Mouse (Mus musculus) lung, embryonic 14.5 days (tissue): Measurements from ENCODE around the gene Carns1. TPM values are rescaled to one million over a fixed set of nuclear protein-coding genes. Genes with fewer than 3 reads are reported as not detected.
"Not testable (repeated sequence)": the region's sequence is repeated elsewhere in the genome, so short reads cannot be mapped to it uniquely, and the experiment has no call there.

Source experiments
- ATAC-seq: fragments of 200-750 bp; cut with Nextera tagmentation; 2 replicates; pipeline ENCODE4 v1.8.0; 2017; ENCODE audit warnings: mild to moderate bottlenecking, moderate TSS enrichment, moderate library complexity; ENCODE audit not compliant: insufficient read depth
- DNase-seq: peaks from one replicate; pipeline ENCODE4 v3.0.0-alpha.2; 2015
- H3K27ac ChIP-seq: fragments of 300-500 bp; sonication (generic); 2 replicates; pipeline ENCODE4 v1.5.1; 2014; ENCODE audit warnings: low read depth, mild to moderate bottlenecking, moderate library complexity
- H3K27me3 ChIP-seq: fragments of 300-500 bp; sonication (generic); 2 replicates; pipeline ENCODE4 v1.6.1; 2014; ENCODE audit warnings: low read length, control low read depth; ENCODE audit not compliant: insufficient read depth
- H3K36me3 ChIP-seq: fragments of 300-500 bp; sonication (generic); 2 replicates; pipeline ENCODE4 v1.6.1; 2014; ENCODE audit warnings: control low read depth; ENCODE audit not compliant: insufficient read depth
- H3K4me1 ChIP-seq: fragments of 300-500 bp; sonication (generic); 2 replicates; pipeline ENCODE4 v1.6.1; 2014; ENCODE audit warnings: antibody characterized with exemption, control low read depth; ENCODE audit not compliant: insufficient read depth
- H3K4me2 ChIP-seq: fragments of 300-500 bp; sonication (generic); 2 replicates; pipeline ENCODE4 v1.6.1; 2014; ENCODE audit warnings: mild to moderate bottlenecking
- H3K4me3 ChIP-seq: fragments of 300-500 bp; sonication (generic); 2 replicates; pipeline ENCODE4 v1.5.1; 2014; ENCODE audit warnings: low read depth, low read length
- H3K9ac ChIP-seq: fragments of 300-500 bp; sonication (generic); 2 replicates; pipeline ENCODE4 v1.6.1; 2014
- H3K9me3 ChIP-seq: fragments of 300-500 bp; sonication (generic); 2 replicates; pipeline ENCODE4 v1.6.1; 2016; ENCODE audit warnings: low read depth, low read length, control low read depth
- CTCF ChIP-seq: IDR thresholded peaks from 2 replicates; pipeline ENCODE4 v1.5.1; 2016; ENCODE audit warnings: antibody characterized with exemption, low read depth
- WGBS: fragments of 180-500 bp; shearing (Covaris S2); extraction: QIAGEN DNeasy Blood & Tissue Kit; methylation state at CpG from one replicate; pipeline ENCODE4 v1.1.7; 2014; 5-methylcytosine and 5-hydroxymethylcytosine counted together
- polyA plus RNA-seq: library from polyadenylated mRNA; unstranded; fragments of >200 nt; fragmentation: Nextera tagmentation; extraction: Ambion mirVana; gene quantifications from 2 replicates; pipeline ENCODE4 v1.2.1, GENCODE M21; 2014

The Carns1 gene
- polyA plus RNA-seq, 1 experiment from 2014 or later = 2.5 TPM

DNA sequence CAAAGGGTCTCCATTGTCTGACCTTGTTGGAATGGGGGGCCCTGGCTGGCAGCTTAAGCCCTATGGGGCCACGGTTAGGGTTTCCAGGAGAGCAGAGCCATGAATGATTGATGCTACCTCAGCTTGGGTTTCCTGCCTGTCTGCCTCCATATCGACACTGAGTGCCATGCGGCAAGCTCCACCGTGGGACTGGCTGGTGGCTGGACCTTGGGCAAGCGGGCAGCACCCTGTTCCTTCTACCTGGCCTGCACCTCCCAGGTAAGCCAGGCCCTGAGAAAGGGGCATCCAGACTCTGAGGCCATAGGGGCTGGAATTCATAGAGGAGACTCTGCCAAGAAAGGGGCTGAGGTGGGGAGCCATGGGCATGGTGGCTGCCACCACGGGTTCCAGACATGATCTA, 35.1 kb downstream of the Carns1 start:
- H3K27ac ChIP-seq = no peak overlapping the region
- H3K36me3 ChIP-seq = no peaks in the 10 kb centered on the region
- DNase-seq (no peak), ATAC-seq (no peak)
- no peak overlapping the region for H3K4me2 ChIP-seq
- no peak overlapping the region for H3K4me3 ChIP-seq
- no peak overlapping the region for H3K9ac ChIP-seq
- H3K27me3 ChIP-seq = no peaks in the 10 kb centered on the region
- H3K4me1 ChIP-seq = no peaks in the 10 kb centered on the region
- no peaks in the 10 kb centered on the region for H3K9me3 ChIP-seq
- 74% methylated on average over 6 of the region's 6 CpGs for WGBS
- no peak for TF ChIP-seq CTCF

GRCm38 (mm10) chr19:4139446-4139845, 35.8 kb downstream of the Carns1 start, which contains the start of gene Gpr152:
Gene Gpr152 (plus strand): TSS chr19:4139787.
- H3K4me2 ChIP-seq = no peak within 1 kb of the TSS
- H3K4me1 ChIP-seq = no peaks in the 10 kb centered on the region
- H3K27me3 ChIP-seq = no peaks in the 10 kb centered on the region
- no peak within 1 kb of the TSS for H3K27ac ChIP-seq
- no peak for DNase-seq
- no peak within 1 kb of the TSS for H3K4me3 ChIP-seq
- WGBS = 69% methylated on average over 2 of the region's 2 CpGs
- ATAC-seq = no peak
- no peaks in the 10 kb centered on the region for H3K36me3 ChIP-seq
- no peaks in the 10 kb centered on the region for H3K9me3 ChIP-seq
- no peak within 1 kb of the TSS for H3K9ac ChIP-seq
- TF ChIP-seq CTCF = no peak

DNA sequence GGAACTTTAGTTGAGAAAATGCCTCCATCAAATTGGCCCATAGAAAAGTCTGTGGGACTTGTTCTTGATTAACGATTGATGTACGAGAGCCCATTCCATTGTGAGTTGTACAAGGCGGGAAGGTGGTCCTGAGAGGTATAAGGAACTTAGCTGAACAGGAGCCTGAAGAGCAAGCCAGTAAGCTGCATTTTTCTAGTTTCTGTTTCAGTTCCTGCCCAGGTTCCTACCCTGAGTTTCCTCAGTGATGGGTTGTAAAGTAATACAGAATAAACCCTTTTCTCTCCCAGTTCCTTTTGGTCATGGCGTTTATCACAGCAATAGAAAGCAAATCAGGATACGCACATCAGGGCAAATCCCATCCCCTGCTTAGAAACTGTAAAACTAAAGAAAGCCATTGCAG, 37.4 kb downstream of the Carns1 start:
- no peak overlapping the region for H3K4me2 ChIP-seq
- no peak for ATAC-seq
- TF ChIP-seq CTCF = no peak
- H3K9ac ChIP-seq = no peak overlapping the region
- H3K9me3 ChIP-seq = no peaks in the 10 kb centered on the region
- peaks cover 5% of the 10 kb centered on the region for H3K36me3 ChIP-seq
- no peak overlapping the region for H3K4me3 ChIP-seq
- 80% methylated on average over 5 of the region's 5 CpGs for WGBS
- no peaks in the 10 kb centered on the region for H3K4me1 ChIP-seq
- no peak for DNase-seq
- no peaks in the 10 kb centered on the region for H3K27me3 ChIP-seq
- no peak overlapping the region for H3K27ac ChIP-seq

- Histone ChIP-seq H3K4me1 (no peaks in the 10 kb centered on the region), H3K27me3 (no peaks in the 10 kb centered on the region), H3K36me3 (peaks cover 19% of the 10 kb centered on the region), H3K9me3 (no peaks in the 10 kb centered on the region), H3K27ac (no peak overlapping the region), H3K4me2 (no peak overlapping the region), H3K9ac (no peak overlapping the region), H3K4me3 (no peak overlapping the region)
- DNase-seq (no peak), ATAC-seq (no peak)
- no peak for TF ChIP-seq CTCF
- 79% methylated on average over 5 of the region's 5 CpGs for WGBS
Observed at GRCm38 (mm10) chr19:4136463-4136862, 38.8 kb downstream of the Carns1 start.

DNA sequence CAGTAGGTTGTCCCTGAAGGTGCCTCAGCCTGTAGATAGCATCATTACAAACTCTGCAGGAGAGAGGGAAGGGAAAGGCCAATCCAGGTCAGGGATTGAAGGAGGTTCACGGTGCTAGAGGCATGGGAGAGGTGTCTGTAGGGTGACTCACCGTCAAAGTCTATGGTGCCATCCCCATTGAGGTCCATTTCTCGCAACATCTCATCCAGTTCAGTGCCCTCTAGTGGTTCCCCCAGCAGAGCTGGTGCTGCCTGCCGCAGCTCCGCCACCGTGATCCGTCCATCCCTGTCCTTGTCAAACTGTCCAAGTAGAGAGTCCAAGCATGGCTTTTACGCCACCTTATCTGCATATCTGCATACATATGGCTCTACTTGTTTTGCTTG, 39.3 kb downstream of the Carns1 start:
- WGBS = 12% methylated on average over 8 of the region's 8 CpGs
- ATAC-seq, H3K27me3 ChIP-seq, H3K27ac ChIP-seq, H3K4me2 ChIP-seq, H3K4me3 ChIP-seq, H3K9ac ChIP-seq, H3K9me3 ChIP-seq, DNase-seq, H3K4me1 ChIP-seq: not testable (repeated sequence)
- peak; percentile 60 for TF ChIP-seq CTCF
- H3K36me3 ChIP-seq = peaks cover 25% of the 10 kb centered on the region

GRCm38 (mm10) chr19:4135229-4135962, 39.9 kb downstream of the Carns1 start:
- H3K36me3 ChIP-seq = peaks cover 28% of the 10 kb centered on the region
- H3K27me3 ChIP-seq, H3K4me2 ChIP-seq, H3K9ac ChIP-seq, DNase-seq, H3K4me3 ChIP-seq, H3K4me1 ChIP-seq, H3K9me3 ChIP-seq, ATAC-seq, H3K27ac ChIP-seq: not testable (repeated sequence)
- WGBS = 68% methylated on average over 6 of the region's 6 CpGs

GRCm38 (mm10) chr19:4134354-4134753, 40.9 kb downstream of the Carns1 start:
- no peak for ATAC-seq
- no peak for TF ChIP-seq CTCF
- H3K27ac ChIP-seq = no peak overlapping the region
- no peak for DNase-seq
- H3K36me3 ChIP-seq = peaks cover 31% of the 10 kb centered on the region
- H3K4me1 ChIP-seq = no peaks in the 10 kb centered on the region
- no peaks in the 10 kb centered on the region for H3K27me3 ChIP-seq
- no peak overlapping the region for H3K4me2 ChIP-seq
- no peak overlapping the region for H3K4me3 ChIP-seq
- H3K9me3 ChIP-seq = no peaks in the 10 kb centered on the region
- WGBS = 63% methylated on average over 4 of the region's 4 CpGs
- no peak overlapping the region for H3K9ac ChIP-seq
